Mouse (Mus musculus) frontal cortex, postnatal 10 days (tissue): Measurements from ENCODE around the gene Gm10188.
A peak's percentile ranks its signal among the peaks of the same experiment; 100 is the strongest.

Source experiments
- DNase-seq, 2 experiments: peaks; one replicate each; pipeline ENCODE4 v3.0.0; 2022; ENCODE audit warnings: low spot score in 2 of 2, mixed read lengths in 1 of 2

The Gm10188 gene

GRCm38 (mm10) chr1:132195100-132195499 is 34.5 kb downstream of the Gm10188 start:
- no peak for DNase-seq

- no peak for DNase-seq
Observed at GRCm38 (mm10) chr1:132194624-132195023, 34.9 kb downstream of the Gm10188 start.

GRCm38 (mm10) chr1:132193806-132194205 is 35.8 kb downstream of the Gm10188 start:
- DNase-seq, result no peak

GRCm38 (mm10) chr1:132191786-132192680 is 37.5 kb downstream of the Gm10188 start:
- peak in 1 of 2 experiments; percentile 36 for DNase-seq

- DNase-seq, result peak in 1 of 2 experiments; percentile 18
Observed at GRCm38 (mm10) chr1:132191093-132191785, 38.3 kb downstream of the Gm10188 start, which contains the start of the genes Lemd1 and AC124108.1. Gene Lemd1 (plus strand): TSS chr1:132191431. Gene AC124108.1 (plus strand): TSS chr1:132191457.

- DNase-seq, result peak in 1 of 2 experiments; percentile 25
Observed at GRCm38 (mm10) chr1:132190621-132191092, 38.9 kb downstream of the Gm10188 start.

GRCm38 (mm10) chr1:132190040-132190513 is 39.5 kb downstream of the Gm10188 start:
- DNase-seq, result peak in 1 of 2 experiments; percentile 60

- DNase-seq, result no peak
Observed at GRCm38 (mm10) chr1:132189231-132189630, 40.3 kb downstream of the Gm10188 start.

- DNase-seq, result no peak
Observed at GRCm38 (mm10) chr1:132188442-132189066, 41.0 kb downstream of the Gm10188 start.

GRCm38 (mm10) chr1:132186303-132186702 is 43.3 kb downstream of the Gm10188 start:
- no peak for DNase-seq
